Mouse (Mus musculus) left cerebral cortex, postnatal 10 days (tissue): ENCODE measurements around the gene Mapk12. TPM values are rescaled to one million over a fixed set of nuclear protein-coding genes. Genes with fewer than 3 reads are reported as not detected.

Experiments
- DNase-seq, 2 experiments: peaks; one replicate each; pipeline ENCODE4 v3.0.0; 2021 to 2022; ENCODE audit warnings: low spot score in 2 of 2, mixed read lengths in 1 of 2; ENCODE audit errors: extremely low spot score in 1 of 2
- intact Hi-C: fragments of 180-260 bp; cut with DNase I; formaldehyde crosslinking; loops from one replicate; pipeline ENCODE4 v1.15.1; 2025
- total RNA-seq, 2 experiments: library from RNA; stranded (reverse); gene quantifications; 2 replicates each; pipeline ENCODE4 v1.2.3; 2021

Gene Mapk12
- 1 to 10 TPM; 5.0 to 5.3 TPM for total RNA-seq

DNA sequence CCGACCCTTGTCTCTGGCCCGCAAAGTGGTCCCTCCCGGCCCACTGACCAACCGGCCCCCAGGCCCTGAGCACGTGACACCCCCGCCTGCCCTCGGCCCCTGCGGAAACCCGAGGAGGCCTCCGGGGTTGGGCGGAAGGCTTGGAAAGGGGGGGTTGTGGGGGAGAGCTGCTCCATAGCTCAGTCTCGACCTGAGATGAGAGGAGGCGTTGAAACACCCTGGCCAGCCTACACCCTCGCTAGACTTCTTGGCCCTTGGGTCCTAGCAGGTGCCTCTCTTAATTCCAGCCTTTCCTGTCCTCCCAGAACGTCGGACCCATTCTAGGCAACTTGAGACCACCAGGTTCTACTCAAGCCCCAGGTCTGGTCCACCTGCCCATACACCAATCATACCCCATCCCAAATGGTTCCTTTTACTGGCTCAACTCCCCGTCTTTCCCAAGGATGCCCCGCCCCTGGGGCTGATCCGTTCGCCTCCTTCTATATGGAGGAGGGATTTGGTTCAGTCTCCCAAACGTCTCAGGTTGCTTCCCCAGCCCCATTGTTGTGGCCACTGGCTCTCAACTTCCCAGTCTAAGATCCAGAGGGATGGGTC is at the start of gene Mapk12:
Gene Mapk12, minus strand, starts transcription at position 45 of the 594 bp plus-strand sequence.
- peak in 1 of 2 experiments; percentile 74 for DNase-seq
- intact Hi-C loops: no loop called here

DNA sequence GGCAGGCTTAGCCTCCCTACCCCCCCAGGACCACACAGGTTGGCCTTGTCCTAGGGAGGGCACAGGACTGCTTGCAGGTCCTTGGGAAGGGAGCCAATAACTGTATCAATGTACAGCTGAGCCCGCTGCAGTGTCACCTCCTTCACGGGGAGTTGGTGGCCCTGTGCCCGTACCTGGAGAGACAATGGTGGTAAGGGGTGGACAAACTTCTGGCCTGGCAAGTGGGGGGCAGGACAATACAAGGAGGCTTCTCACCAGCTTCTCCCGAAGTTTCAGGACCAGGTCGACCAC is 44.4 kb upstream of the Mapk12 start:
- intact Hi-C loops: loop anchor here (5.0 kb wide), 1 partner anchor 58 kb away; the partner anchor contains the start of gene Hdac10

DNA sequence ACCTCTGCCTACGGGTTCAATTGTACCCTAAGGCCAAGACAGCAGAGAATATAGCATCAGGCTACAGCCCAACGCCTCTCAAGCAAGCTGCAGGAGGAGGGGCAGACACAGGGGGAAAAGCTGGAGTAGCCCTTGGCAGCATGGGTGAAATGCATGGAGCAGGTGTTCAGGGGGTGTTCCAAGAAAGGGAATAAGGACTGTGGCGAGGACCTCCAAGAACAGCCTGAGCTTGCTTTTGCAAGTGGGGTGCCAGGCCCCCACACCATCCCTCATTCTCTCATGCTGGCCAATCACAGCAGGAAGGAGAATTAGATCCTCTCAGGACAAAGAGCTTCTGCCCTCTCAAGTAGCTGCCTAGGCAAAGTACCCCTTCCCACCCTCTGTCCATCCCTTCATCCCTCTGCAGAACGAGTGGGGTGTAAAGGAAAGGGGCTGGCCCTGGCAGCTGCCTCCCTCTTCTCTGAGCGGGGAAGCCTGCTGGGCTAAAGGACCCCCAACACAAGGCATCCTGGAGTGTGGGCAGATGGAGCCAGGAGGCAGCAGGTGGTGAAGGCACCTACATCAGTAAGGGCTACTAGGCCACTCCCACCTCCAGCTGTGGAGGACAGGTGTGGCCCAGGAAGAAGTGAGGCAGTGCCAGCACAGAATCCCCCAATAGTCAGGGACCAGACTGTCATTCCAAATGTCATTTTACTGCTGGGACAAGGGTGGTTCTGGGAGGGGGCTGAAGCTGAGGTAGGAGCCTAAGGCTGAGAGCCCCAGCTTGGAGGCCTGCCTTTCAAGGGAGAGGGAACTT is 43.8 kb upstream of the Mapk12 start:
- no peak for DNase-seq
- intact Hi-C loops: loop anchor here (5.0 kb wide), 1 partner anchor 57 kb away; the partner anchor contains the start of gene Hdac10

More for the DNA sequence above, 44.4 kb upstream of the Mapk12 start:
- no peak for DNase-seq

DNA sequence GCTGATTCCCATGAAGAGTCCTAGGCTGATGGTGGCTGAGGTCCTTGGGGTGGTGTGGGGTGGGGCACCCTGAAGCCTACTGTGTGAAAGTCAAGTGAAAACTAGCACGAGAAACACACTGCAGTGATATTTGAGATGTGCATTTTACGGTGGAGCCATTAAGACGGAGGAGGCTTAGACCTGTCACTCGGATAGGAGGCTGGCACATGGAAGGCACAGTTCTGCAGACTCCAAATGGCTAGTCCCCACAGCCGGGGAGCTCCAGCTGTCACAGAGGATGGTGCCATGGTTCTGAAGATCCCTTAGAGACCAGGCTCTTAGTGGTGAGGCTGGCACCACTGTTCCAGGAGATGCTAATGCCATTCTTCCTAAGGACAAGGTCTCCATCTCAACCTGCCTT is 42.3 kb upstream of the Mapk12 start:
- DNase-seq: no peak
- intact Hi-C loops: loop anchor here (5.0 kb wide), 1 partner anchor 56 kb away; the partner anchor contains the start of gene Hdac10

DNA sequence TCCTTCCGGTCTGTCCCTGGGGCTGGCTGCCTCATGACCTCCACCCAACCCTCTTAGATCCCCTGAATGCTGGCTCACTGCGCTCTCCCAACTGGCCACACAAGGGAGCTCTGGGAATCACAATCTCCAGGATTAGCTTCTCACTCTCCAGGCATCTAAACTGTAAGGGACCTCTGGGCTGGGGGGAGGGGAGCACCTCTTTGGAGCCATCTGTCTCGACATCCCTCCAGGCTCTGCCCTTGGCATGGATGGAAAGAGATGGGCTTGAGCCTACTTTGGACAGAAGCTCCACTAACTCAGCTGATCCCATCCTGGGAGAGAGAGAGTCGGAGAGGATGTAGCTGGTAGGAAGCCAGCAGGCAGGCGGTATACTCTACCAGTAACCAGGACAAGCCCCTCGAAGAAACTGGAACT is 41.8 kb upstream of the Mapk12 start:
- intact Hi-C loops: loop anchor here (5.0 kb wide), 1 partner anchor 55 kb away; the partner anchor contains the start of gene Hdac10
- DNase-seq: peak in 1 of 2 experiments; percentile 76

DNA sequence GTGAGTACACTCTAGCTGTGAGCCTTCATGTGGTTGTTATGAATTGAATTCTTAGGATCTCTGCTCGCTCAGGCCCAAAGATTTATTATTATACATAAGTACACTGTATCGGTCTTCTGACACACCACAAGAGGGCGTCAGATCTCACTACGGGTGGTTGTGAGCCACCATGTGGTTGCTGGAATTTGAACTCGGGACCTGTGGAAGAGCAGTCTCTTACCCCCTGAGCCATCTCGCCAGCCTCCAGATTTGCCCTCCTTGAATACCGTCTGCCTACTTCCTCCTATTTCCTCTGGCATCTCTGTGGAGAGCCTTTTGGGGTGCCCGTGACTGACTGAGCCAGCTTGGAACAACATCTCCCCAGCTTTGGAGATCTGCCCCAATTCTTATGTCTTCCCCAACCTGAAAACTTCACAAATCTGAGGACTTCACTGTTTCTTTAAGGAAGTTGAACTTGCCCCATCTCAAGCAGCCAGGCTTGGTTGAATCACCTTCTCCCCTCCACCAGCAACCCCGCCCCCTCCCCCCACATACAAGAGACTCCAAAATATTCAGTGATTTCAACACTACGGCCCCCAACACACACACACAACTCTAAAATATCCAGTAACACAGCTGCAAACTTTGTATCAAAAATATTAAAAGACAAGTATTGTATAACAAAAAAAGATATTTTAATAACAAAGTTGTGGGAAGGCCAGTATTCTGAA is 41.2 kb upstream of the Mapk12 start:
- intact Hi-C loops: loop anchor here (5.0 kb wide), 1 partner anchor 54 kb away; the partner anchor contains the start of gene Hdac10
- no peak for DNase-seq

DNA sequence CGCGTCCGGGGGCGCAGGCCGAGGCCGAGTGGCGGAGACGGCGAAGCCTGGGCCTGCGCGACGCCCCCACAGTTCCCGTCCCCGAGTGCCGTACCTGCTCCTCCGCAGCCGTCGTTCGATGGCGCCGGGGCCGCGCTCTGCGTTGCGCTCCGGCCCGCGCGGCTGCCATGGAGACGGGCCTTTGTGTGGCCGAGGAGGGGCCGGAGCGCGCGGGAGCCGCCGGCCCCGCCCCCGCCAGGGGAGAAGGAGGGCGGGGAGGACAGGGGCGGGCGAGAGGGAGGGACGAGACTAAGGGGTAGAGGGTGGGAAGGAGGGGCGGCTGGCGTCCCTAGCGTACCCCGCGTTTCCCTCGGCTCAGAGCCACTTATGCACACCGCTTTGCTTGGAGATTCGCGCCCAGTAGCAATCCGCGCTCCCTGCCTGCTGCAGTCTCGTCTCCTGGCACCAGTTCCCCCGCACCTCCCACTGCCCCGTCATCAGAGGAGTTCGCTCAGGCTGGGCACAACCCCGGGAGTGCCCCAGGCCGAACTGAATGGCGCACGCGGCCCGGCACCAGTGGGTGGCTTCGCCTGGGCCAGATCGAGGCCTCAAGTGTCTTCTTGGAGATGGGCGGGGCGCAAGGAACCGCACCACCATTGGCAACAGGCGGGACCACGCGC is 40.2 kb upstream of the Mapk12 start, which contains the start of gene Plxnb2:
Gene Plxnb2, minus strand, starts transcription at position 218 of the 659 bp plus-strand sequence.
- intact Hi-C loops: loop anchor here (5.0 kb wide), 1 partner anchor 53 kb away; the partner anchor contains the start of gene Hdac10
- DNase-seq: peak; percentile 76 to 89

DNA sequence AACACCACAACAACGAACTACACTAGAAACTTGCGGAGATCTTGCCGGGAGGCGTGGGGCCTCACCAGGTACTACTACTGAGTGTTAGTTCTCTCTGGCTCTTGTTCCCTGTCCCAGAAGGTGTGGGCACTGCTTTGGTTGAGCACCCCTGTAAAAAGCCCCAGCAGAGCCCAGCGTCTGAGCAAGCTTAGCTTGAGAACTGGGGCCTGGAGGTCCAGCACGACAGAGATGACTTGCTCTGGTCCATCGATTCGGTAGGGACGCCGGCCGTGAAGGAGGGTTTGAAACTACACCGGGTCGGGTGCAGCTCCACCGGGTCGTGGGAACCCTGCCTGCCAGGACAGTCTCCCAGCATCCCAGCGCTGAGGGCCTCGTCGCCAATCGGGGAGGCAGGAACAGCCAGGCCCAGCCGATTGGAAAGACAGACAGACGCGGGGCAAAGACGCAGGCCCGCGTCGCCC is 39.6 kb upstream of the Mapk12 start:
- intact Hi-C loops: loop anchor here (5.0 kb wide), 1 partner anchor 53 kb away; the partner anchor contains the start of gene Hdac10
- DNase-seq: peak in 1 of 2 experiments; percentile 60

DNA sequence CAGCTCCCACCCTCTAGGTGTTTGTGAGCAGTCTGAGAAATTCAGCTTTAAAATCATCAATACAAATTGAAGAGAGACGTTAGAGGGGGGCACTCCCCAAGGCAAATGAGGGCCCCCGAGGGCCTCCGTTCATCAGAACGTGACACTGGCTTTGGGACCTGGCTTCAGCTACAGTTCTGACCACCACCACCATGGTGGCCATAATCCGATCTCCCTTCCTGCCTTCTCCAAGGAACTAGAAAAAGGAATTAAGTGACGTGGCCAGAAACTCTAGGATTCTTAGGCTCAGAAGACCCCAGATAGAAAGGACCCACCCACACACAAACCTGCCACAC is 39.1 kb upstream of the Mapk12 start:
- no peak for DNase-seq
- intact Hi-C loops: no loop called here

DNA sequence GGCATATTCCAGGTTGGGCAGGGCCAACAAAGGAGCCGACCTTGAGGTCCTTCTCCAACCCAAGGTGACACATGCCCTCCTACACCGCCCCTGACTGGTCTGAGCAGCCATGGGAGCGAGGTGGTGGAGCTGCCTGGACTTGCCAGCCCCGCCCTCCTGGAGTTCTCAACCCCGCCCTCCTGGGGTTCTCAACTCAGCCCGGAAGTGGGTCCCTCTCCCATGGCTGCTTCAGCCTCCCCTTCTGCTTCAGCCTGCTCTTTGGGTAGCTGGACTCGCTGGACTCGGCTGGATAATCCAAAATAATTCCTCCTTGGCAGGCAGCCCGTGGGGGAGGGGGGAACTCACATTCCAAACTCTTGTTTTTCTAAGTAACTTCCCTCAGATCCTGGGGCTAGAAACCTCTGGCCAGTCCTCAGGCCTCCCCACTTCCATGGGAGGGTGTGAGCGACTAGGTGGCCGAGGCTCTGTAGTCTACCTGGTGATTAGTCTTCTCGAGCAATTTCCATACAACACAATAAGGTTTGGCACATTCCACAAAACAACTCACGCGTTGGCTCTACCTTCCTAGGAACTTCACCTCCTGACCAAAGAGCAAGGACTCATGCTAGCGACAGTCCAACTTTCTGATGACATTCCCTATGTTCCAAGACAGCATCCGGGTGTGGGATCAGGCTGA is 38.6 kb upstream of the Mapk12 start:
- intact Hi-C loops: no loop called here
- DNase-seq: peak in 1 of 2 experiments; percentile 84

DNA sequence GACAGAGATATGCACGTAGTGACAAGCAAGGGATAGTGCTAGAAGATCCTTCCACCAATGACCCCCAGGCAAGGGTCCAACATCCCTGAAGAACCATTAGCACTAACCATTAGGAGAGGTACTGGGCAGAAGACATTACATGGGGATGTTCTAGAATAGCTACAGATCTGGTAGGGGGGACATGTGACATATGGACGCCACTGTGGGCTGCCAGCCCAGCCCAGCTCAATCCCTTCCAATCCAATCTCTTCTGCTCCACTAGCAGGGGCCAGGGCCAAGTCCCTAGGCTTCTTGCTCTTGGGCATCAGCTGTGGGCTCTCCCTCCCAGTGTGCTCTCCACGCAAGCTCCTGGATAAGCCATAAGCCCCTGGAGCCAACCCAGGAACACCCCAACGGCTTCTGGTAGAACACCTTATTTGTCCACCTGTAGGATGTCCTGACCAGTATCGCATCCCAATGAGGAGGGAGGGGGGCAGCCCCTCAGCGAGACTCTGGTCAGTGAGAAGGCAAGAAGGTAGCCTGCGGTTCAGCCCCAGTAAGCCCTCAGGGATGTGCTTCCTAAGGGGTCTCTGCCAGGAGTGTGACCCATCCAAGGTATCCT is 37.9 kb upstream of the Mapk12 start:
- DNase-seq: peak in 1 of 2 experiments; percentile 23
- intact Hi-C loops: no loop called here

DNA sequence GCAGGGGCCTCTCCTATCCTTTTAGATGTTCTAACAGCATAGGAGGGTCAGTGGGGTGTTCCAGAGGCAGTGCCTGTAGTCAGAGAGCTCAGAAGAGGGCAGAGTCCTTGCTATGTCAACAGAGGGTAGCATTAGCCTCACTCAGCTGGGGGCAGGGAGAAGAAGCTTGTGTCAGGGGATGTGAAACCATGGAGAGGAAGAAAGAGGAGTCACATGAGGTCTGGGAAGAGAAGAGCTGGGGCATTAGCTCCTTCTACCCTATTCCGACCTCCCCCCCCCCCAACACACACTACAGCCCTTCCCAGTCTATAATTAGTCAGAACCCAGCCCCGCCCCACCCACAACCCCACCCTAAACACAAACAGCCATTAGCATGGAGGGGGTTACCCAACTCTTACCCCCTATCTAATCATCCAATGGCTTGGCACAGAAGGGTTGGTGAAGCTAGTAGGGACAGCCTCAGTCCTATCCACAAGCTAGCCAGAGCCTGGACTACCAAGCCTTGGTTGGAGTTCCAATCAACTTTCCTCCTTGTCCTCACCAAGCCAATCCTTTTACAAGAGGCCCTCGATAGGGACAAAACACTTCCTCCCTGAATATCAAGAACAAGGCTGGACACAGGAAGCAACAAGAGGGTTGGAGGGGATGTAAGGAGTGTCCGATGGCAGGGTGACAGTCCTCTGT is 37.2 kb upstream of the Mapk12 start:
- peak in 1 of 2 experiments; percentile 26 for DNase-seq
- intact Hi-C loops: no loop called here

DNA sequence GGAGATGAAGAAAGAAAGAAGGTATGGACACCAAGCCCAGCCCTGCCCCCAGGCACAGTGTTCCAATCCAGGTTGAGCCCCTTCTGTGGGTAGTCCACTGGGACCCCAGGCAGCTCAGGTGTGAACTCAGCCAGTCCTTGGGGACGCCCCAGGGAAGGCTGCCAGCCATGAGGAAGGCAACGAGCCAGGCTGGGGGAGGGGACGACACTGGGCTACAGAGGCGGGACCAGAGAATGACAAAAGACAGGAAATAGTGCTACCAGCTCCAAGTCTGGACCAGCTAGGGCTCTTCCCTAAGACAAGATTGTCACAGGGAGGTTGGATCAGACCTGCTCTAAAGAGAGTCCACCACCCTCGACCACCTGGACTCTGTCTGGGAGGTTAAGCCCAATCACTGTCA is 36.6 kb upstream of the Mapk12 start:
- DNase-seq: peak in 1 of 2 experiments; percentile 81
- intact Hi-C loops: no loop called here

DNA sequence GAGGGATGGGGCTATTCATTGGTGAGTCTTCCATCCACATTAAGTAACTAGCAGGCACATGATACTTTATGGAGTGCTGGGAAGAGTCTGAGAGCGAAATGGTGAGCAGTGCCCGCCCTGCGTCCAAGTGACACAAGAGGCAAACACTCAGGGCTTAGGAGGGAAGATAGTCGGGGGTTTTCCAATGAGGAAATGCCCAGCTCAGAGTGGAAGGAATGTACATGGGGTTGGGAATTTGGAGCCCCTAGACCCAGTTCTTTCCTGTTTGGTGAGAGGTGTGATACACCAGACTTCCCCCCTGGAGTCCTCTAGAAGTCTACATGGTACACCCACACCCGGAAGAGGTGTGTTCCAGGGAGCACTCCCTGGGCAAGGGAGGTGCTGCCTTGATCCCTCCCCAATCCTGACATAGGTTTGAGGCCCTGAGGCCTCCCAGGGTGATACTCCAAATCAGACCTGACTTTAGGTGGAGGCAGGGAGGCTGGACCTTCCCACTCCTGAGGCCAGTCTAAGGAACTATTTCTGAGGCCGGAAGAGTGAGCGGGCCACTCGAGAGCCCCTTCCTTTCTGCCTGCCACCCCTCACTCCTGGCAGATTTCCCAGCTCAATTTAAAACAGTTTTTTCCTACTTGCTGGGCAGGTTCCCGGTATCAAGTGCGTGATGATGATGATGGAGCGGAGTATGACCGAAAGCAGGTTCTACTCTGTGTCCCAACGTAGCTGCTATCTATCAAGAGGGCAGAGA is 35.1 kb upstream of the Mapk12 start:
- intact Hi-C loops: no loop called here
- DNase-seq: peak in 1 of 2 experiments; percentile 20

DNA sequence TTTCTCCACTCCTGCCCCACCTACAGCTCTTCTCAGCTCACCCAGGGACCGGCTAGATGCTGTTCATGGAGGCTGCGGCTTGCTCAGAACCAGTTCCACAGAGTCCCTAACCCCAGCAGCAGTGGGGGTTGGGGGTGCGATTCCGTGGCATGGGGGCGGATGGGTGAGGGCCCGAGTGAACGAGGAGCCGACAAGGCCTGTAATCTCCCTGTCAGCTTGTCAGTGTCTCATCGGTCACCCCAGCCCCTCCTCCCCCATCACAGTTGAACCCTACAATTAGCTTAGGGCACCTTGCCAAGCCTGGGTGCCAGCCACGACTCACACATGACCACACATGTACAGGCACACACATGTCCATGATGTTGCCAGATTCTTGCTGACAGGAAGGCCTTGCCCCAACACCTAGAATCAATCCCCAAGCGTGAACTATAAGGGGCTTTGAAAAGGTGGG is 34.4 kb upstream of the Mapk12 start:
- intact Hi-C loops: no loop called here
- peak in 1 of 2 experiments; percentile 48 for DNase-seq

DNA sequence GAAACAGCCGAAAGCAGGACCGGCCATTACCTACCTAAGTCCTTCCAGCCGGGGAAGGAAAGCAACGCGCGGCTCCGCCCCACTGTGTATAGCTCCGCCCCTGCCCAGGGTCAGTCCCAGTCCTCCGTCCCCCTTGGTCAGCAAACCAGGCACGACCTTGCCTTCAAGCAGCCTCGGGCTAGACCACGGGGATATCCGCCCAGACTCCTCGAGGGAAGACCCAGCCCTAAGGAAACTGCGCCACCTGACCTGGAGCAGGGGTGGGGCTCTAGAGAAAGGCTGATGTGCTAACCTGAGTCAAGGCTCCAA is 33.4 kb upstream of the Mapk12 start:
- DNase-seq: peak in 1 of 2 experiments; percentile 83

More for the DNA sequence above, 33.4 kb upstream of the Mapk12 start:
- intact Hi-C loops: no loop called here
